Mouse (Mus musculus) CH12.LX (cell line): ENCODE data around the gene Mapk8.

Experiments
- CHD1 ChIP-seq: IDR thresholded peaks from 2 replicates; pipeline ENCODE4 v1.6.1; 2012; ENCODE audit warnings: low read depth, low read length, improper control_type of control experiment, inconsistent platforms
- CTCF ChIP-seq, 2 experiments: IDR thresholded peaks in 1 of 2; conservative IDR thresholded peaks in 1 of 2; 2 replicates each; pipeline ENCODE4 v1.5.1; 2011 to 2012; ENCODE audit warnings: low read depth in 2 of 2, low read length in 2 of 2, improper control_type of control experiment in 1 of 2, inconsistent platforms in 1 of 2, mild to moderate bottlenecking in 1 of 2, moderate library complexity in 1 of 2
- E2F4 ChIP-seq: IDR thresholded peaks from 2 replicates; pipeline ENCODE4 v1.6.1; 2011; ENCODE audit warnings: low read depth, low read length, improper control_type of control experiment; ENCODE audit not compliant: insufficient replicate concordance
- ELF1 ChIP-seq: IDR thresholded peaks from 2 replicates; pipeline ENCODE4 v1.6.1; 2014; ENCODE audit warnings: low read depth, mild to moderate bottlenecking, inconsistent platforms, low read length, improper control_type of control experiment
- EP300 ChIP-seq: IDR thresholded peaks from 2 replicates; pipeline ENCODE4 v1.6.1; 2011; ENCODE audit warnings: low read length, improper control_type of control experiment
- JUND ChIP-seq: conservative IDR thresholded peaks from 2 replicates; pipeline ENCODE4 v1.6.1; 2011; ENCODE audit warnings: low read depth, low read length, improper control_type of control experiment
- MAFK ChIP-seq: IDR thresholded peaks from 2 replicates; pipeline ENCODE4 v1.6.1; 2011; ENCODE audit warnings: low read length, improper control_type of control experiment; ENCODE audit not compliant: insufficient replicate concordance
- NELFE ChIP-seq: IDR thresholded peaks from 2 replicates; pipeline ENCODE4 v1.6.1; 2011; ENCODE audit warnings: low read depth, low read length, improper control_type of control experiment
- POLR2A ChIP-seq: IDR thresholded peaks from 2 replicates; pipeline ENCODE4 v1.6.1; 2011; ENCODE audit warnings: low read depth, mild to moderate bottlenecking, improper control_type of control experiment, low read length
- ZNF384 ChIP-seq: IDR thresholded peaks from 2 replicates; pipeline ENCODE4 v1.6.1; 2012; ENCODE audit warnings: low read depth, low read length, improper control_type of control experiment, inconsistent platforms

DNA sequence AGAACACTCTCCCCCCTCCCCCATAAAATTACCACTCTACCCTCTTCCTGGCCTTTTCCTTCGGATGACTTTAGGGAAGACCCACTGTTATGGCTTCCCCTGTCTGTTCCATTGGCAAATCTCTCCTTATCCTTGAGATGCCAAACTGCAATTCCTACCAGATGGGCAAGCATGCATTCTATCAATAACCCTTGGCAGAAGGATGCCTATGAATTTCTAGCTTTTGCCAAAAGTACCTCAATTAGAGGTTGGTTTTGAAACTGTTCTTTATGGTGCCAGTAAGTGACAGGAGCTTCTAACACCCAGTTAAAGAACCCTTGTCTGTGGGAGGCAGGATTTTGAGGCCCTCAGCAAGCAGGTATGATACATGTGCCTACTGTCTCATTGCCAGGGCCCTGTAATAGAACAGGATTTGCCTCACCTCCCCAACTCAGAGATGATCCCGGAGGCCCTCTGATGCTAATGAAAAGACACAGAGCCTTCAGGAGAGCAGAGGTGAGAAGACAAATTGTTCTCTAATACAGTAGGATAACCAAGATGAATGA lies 2.4 kb upstream of the Mapk8 start:
- no peak for TF ChIP-seq CHD1
- TF ChIP-seq CTCF (conservative IDR thresholded peaks at IDR 0.05 in 1 of 2, IDR thresholded peaks at IDR 0.05 in 1 of 2; ENCODE audit: low read depth in 2 of 2, low read length in 2 of 2), result no peak
- no peak for TF ChIP-seq POLR2A
- TF ChIP-seq ELF1, result no peak
- no peak for TF ChIP-seq MAFK
- TF ChIP-seq EP300, result no peak
- no peak for TF ChIP-seq NELFE
- TF ChIP-seq JUND, result no peak
- TF ChIP-seq ZNF384, result no peak
- no peak for TF ChIP-seq E2F4
